Mouse (Mus musculus): ENCODE results near the gene St7l.

- no peak for TF ChIP-seq CTCF (IDR thresholded peaks at IDR 0.05; ENCODE audit: insufficient read depth, low read depth, low read length)
- TF ChIP-seq POLR2A (IDR thresholded peaks at IDR 0.05; ENCODE audit: insufficient read depth, low read depth, low read length) = no peak
Observed at GRCm38 (mm10) chr3:104962866-104963265, 99.1 kb downstream of the St7l start.
